Mouse (Mus musculus): ENCODE measurements around the gene Nfya. TPM values are rescaled to one million over a fixed set of nuclear protein-coding genes. Genes with fewer than 3 reads are reported as not detected.

Nfya gene
- polyA plus RNA-seq, 1 experiment = 73.8 TPM

- Histone ChIP-seq H3K4me3 (ENCODE audit: control insufficient read depth, low read depth, low read length) (peak overlapping the region; percentile 99), H3K27ac (ENCODE audit: control insufficient read depth, insufficient read depth, low read depth, low read length) (peak overlapping the region; percentile 99), H3K36me3 (ENCODE audit: control insufficient read depth, insufficient read depth, low read length) (no peaks in the 10 kb centered on the region; the same call in 1 of the 2 replicates), H3K27me3 (ENCODE audit: control insufficient read depth, insufficient read depth, low read length) (no peaks in the 10 kb centered on the region; the same call in 1 of the 2 replicates), H3K4me1 (ENCODE audit: control insufficient read depth, insufficient read depth, low read length) (no peaks in the 10 kb centered on the region; the same call in 1 of the 2 replicates)
- TF ChIP-seq CTCF (IDR thresholded peaks at IDR 0.05; ENCODE audit: control insufficient read depth, insufficient read depth, insufficient replicate concordance, low read depth, low read length) (no peak), POLR2A (IDR thresholded peaks at IDR 0.05; ENCODE audit: control insufficient read depth, low read depth, low read length) (no peak)
Measured at GRCm38 (mm10) chr17:48407910-48408525, 1.7 kb downstream of the Nfya start.

- Histone ChIP-seq H3K4me1 (ENCODE audit: control insufficient read depth, insufficient read depth, low read length) (no peaks in the 10 kb centered on the region; the same call in 1 of the 2 replicates), H3K27ac (ENCODE audit: control insufficient read depth, insufficient read depth, low read depth, low read length) (no peak overlapping the region), H3K27me3 (ENCODE audit: control insufficient read depth, insufficient read depth, low read length) (no peaks in the 10 kb centered on the region; the same call in 1 of the 2 replicates), H3K4me3 (ENCODE audit: control insufficient read depth, low read depth, low read length) (peak overlapping the region; percentile 7), H3K36me3 (ENCODE audit: control insufficient read depth, insufficient read depth, low read length) (no peaks in the 10 kb centered on the region; the same call in 1 of the 2 replicates)
- TF ChIP-seq CTCF (IDR thresholded peaks at IDR 0.05; ENCODE audit: control insufficient read depth, insufficient read depth, insufficient replicate concordance, low read depth, low read length) (no peak), POLR2A (IDR thresholded peaks at IDR 0.05; ENCODE audit: control insufficient read depth, low read depth, low read length) (no peak)
Measured at GRCm38 (mm10) chr17:48407154-48407553, 2.6 kb downstream of the Nfya start.

- Histone ChIP-seq H3K27me3 (ENCODE audit: control insufficient read depth, insufficient read depth, low read length) (no peaks in the 10 kb centered on the region), H3K4me1 (ENCODE audit: control insufficient read depth, insufficient read depth, low read length) (no peaks in the 10 kb centered on the region; the same call in 1 of the 2 replicates), H3K27ac (ENCODE audit: control insufficient read depth, insufficient read depth, low read depth, low read length) (no peak overlapping the region), H3K4me3 (ENCODE audit: control insufficient read depth, low read depth, low read length) (no peak overlapping the region), H3K36me3 (ENCODE audit: control insufficient read depth, insufficient read depth, low read length) (no peaks in the 10 kb centered on the region)
- no peak for TF ChIP-seq POLR2A (IDR thresholded peaks at IDR 0.05; ENCODE audit: control insufficient read depth, low read depth, low read length)
- no peak for TF ChIP-seq CTCF (IDR thresholded peaks at IDR 0.05; ENCODE audit: control insufficient read depth, insufficient read depth, insufficient replicate concordance, low read depth, low read length)
Measured at GRCm38 (mm10) chr17:48404706-48405105, 5.0 kb downstream of the Nfya start.

- Histone ChIP-seq H3K36me3 (ENCODE audit: control insufficient read depth, insufficient read depth, low read length) (no peaks in the 10 kb centered on the region), H3K27ac (ENCODE audit: control insufficient read depth, insufficient read depth, low read depth, low read length) (no peak overlapping the region), H3K4me1 (ENCODE audit: control insufficient read depth, insufficient read depth, low read length) (no peaks in the 10 kb centered on the region; the same call in 1 of the 2 replicates), H3K4me3 (ENCODE audit: control insufficient read depth, low read depth, low read length) (no peak overlapping the region), H3K27me3 (ENCODE audit: control insufficient read depth, insufficient read depth, low read length) (no peaks in the 10 kb centered on the region)
- no peak for TF ChIP-seq CTCF (IDR thresholded peaks at IDR 0.05; ENCODE audit: control insufficient read depth, insufficient read depth, insufficient replicate concordance, low read depth, low read length)
- TF ChIP-seq POLR2A (IDR thresholded peaks at IDR 0.05; ENCODE audit: control insufficient read depth, low read depth, low read length) = no peak
Measured at GRCm38 (mm10) chr17:48403848-48404247, 5.9 kb downstream of the Nfya start.

GRCm38 (mm10) chr17:48402751-48403150 lies 7.0 kb downstream of the Nfya start:
- Histone ChIP-seq H3K27ac (ENCODE audit: control insufficient read depth, insufficient read depth, low read depth, low read length) (no peak overlapping the region), H3K27me3 (ENCODE audit: control insufficient read depth, insufficient read depth, low read length) (no peaks in the 10 kb centered on the region), H3K4me1 (ENCODE audit: control insufficient read depth, insufficient read depth, low read length) (no peaks in the 10 kb centered on the region; the same call in 1 of the 2 replicates), H3K36me3 (ENCODE audit: control insufficient read depth, insufficient read depth, low read length) (no peaks in the 10 kb centered on the region; the same call in 1 of the 2 replicates), H3K4me3 (ENCODE audit: control insufficient read depth, low read depth, low read length) (no peak overlapping the region)
- TF ChIP-seq CTCF (IDR thresholded peaks at IDR 0.05; ENCODE audit: control insufficient read depth, insufficient read depth, insufficient replicate concordance, low read depth, low read length) (no peak), POLR2A (IDR thresholded peaks at IDR 0.05; ENCODE audit: control insufficient read depth, low read depth, low read length) (no peak)

- H3K36me3 ChIP-seq (ENCODE audit: control insufficient read depth, insufficient read depth, low read length) = no peaks in the 10 kb centered on the region; the same call in 1 of the 2 replicates
- no peak for TF ChIP-seq CTCF (IDR thresholded peaks at IDR 0.05; ENCODE audit: control insufficient read depth, insufficient read depth, insufficient replicate concordance, low read depth, low read length)
- no peak for TF ChIP-seq POLR2A (IDR thresholded peaks at IDR 0.05; ENCODE audit: control insufficient read depth, low read depth, low read length)
Measured at GRCm38 (mm10) chr17:48401710-48402109, 8.0 kb downstream of the Nfya start.

GRCm38 (mm10) chr17:48392616-48393015 lies 17.1 kb downstream of the Nfya start:
- H3K27ac ChIP-seq (ENCODE audit: control insufficient read depth, insufficient read depth, low read depth, low read length) = no peak overlapping the region
- H3K4me3 ChIP-seq (ENCODE audit: control insufficient read depth, low read depth, low read length) = no peak overlapping the region
- H3K4me1 ChIP-seq (ENCODE audit: control insufficient read depth, insufficient read depth, low read length) = no peaks in the 10 kb centered on the region
- no peaks in the 10 kb centered on the region for H3K27me3 ChIP-seq (ENCODE audit: control insufficient read depth, insufficient read depth, low read length)
- H3K36me3 ChIP-seq (ENCODE audit: control insufficient read depth, insufficient read depth, low read length) = peaks cover 1% of the 10 kb centered on the region; the same call in 1 of the 2 replicates
- no peak for TF ChIP-seq POLR2A (IDR thresholded peaks at IDR 0.05; ENCODE audit: control insufficient read depth, low read depth, low read length)

More at GRCm38 (mm10) chr17:48401710-48402109, 8.0 kb downstream of the Nfya start:
- H3K4me1 ChIP-seq (ENCODE audit: control insufficient read depth, insufficient read depth, low read length) = no peaks in the 10 kb centered on the region
- no peak overlapping the region for H3K27ac ChIP-seq (ENCODE audit: control insufficient read depth, insufficient read depth, low read depth, low read length)
- H3K27me3 ChIP-seq (ENCODE audit: control insufficient read depth, insufficient read depth, low read length) = no peaks in the 10 kb centered on the region
- H3K4me3 ChIP-seq (ENCODE audit: control insufficient read depth, low read depth, low read length) = no peak overlapping the region

All from testis, adult 2 months (tissue).